Mouse (Mus musculus) gastrocnemius, adult 2 months (tissue): ENCODE data around the gene Rapgef5. TPM values are rescaled to one million over a fixed set of nuclear protein-coding genes. Genes with fewer than 3 reads are reported as not detected.

Experiments
- DNase-seq: peaks from one replicate; pipeline ENCODE4 v3.0.0; 2022
- H3K27ac ChIP-seq: fragments of 200-600 bp; 2 replicates; pipeline ENCODE4 v1.8.1; 2022; ENCODE audit warnings: mild to moderate bottlenecking
- H3K4me3 ChIP-seq: fragments of 200-600 bp; 2 replicates; pipeline ENCODE4 v1.8.1; 2022; ENCODE audit warnings: mild to moderate bottlenecking, moderate library complexity
- CTCF ChIP-seq: fragments of 200-600 bp; IDR thresholded peaks from 2 replicates; pipeline ENCODE4 v1.8.1; 2022; ENCODE audit warnings: antibody characterized with exemption, mild to moderate bottlenecking, moderate library complexity
- intact Hi-C: fragments of 180-260 bp; cut with DNase I; formaldehyde crosslinking; loops from one replicate; pipeline ENCODE4 v1.15.1; 2025
- total RNA-seq, 2 experiments: library from RNA; stranded (reverse); gene quantifications; 2 replicates each; pipeline ENCODE4 v1.2.3; 2021

Gene Rapgef5
- total RNA-seq, 2 experiments from 2014 or later: 4.1 to 5.4 TPM

- no peak for TF ChIP-seq CTCF
- intact Hi-C loops: no loop called here
- H3K27ac ChIP-seq: no peak overlapping the region
- H3K4me3 ChIP-seq: no peak overlapping the region
- DNase-seq: no peak
These were observed 123.3 kb downstream of the Rapgef5 start for GRCm38 (mm10) chr12:117639356-117640121.

GRCm38 (mm10) chr12:117642512-117642911 lies 126.2 kb downstream of the Rapgef5 start:
- intact Hi-C loops: no loop called here
- TF ChIP-seq CTCF: no peak
- Histone ChIP-seq H3K27ac (no peak overlapping the region), H3K4me3 (no peak overlapping the region)
- DNase-seq: no peak

GRCm38 (mm10) chr12:117645771-117646170 lies 129.5 kb downstream of the Rapgef5 start:
- TF ChIP-seq CTCF: no peak
- H3K4me3 ChIP-seq: no peak overlapping the region
- intact Hi-C loops: no loop called here
- DNase-seq: no peak
- H3K27ac ChIP-seq: no peak overlapping the region

- Histone ChIP-seq H3K4me3 (no peak overlapping the region), H3K27ac (no peak overlapping the region)
- intact Hi-C loops: no loop called here
- no peak for TF ChIP-seq CTCF
- no peak for DNase-seq
These were observed 137.7 kb downstream of the Rapgef5 start for GRCm38 (mm10) chr12:117653920-117654472.

- no peak overlapping the region for H3K4me3 ChIP-seq
- H3K27ac ChIP-seq: peak overlapping the region; percentile 82; the same call in 1 of the 2 replicates
- intact Hi-C loops: no loop called here
- no peak for DNase-seq
- TF ChIP-seq CTCF: no peak
These were observed 140.7 kb downstream of the Rapgef5 start for GRCm38 (mm10) chr12:117656935-117657334.

- TF ChIP-seq CTCF: no peak
- DNase-seq: no peak
- peak overlapping the region; percentile 67 for H3K4me3 ChIP-seq
- intact Hi-C loops: no loop called here
- H3K27ac ChIP-seq: peak overlapping the region; percentile 82
These were observed 141.5 kb downstream of the Rapgef5 start for GRCm38 (mm10) chr12:117657766-117658165.

- no peak for DNase-seq
- no peak for TF ChIP-seq CTCF
- H3K4me3 ChIP-seq: peak overlapping the region; percentile 67
- intact Hi-C loops: no loop called here
- H3K27ac ChIP-seq: peak overlapping the region; percentile 82
These were observed 142.5 kb downstream of the Rapgef5 start for GRCm38 (mm10) chr12:117658821-117659220.

GRCm38 (mm10) chr12:117660361-117660760 lies 144.1 kb downstream of the Rapgef5 start:
- no peak for DNase-seq
- no peak for TF ChIP-seq CTCF
- intact Hi-C loops: loop anchor here (5.0 kb wide), 1 partner anchor 102 kb away; no protein-coding TSS in a partner anchor
- peak overlapping the region; percentile 82 for H3K27ac ChIP-seq
- H3K4me3 ChIP-seq: peak overlapping the region; percentile 67

- Histone ChIP-seq H3K27ac (peak overlapping the region; percentile 74), H3K4me3 (peak overlapping the region; percentile 24)
- TF ChIP-seq CTCF: no peak
These were observed 145.6 kb downstream of the Rapgef5 start for GRCm38 (mm10) chr12:117661871-117662270.

GRCm38 (mm10) chr12:117663637-117664036 lies 147.4 kb downstream of the Rapgef5 start:
- Histone ChIP-seq H3K27ac (peak overlapping the region; percentile 74), H3K4me3 (peak overlapping the region; percentile 40; the same call in 1 of the 2 replicates)
- no peak for TF ChIP-seq CTCF
- intact Hi-C loops: loop anchor here (5.0 kb wide), 1 partner anchor 99 kb away; no protein-coding TSS in a partner anchor
- DNase-seq: no peak

More at GRCm38 (mm10) chr12:117661871-117662270, 145.6 kb downstream of the Rapgef5 start:
- intact Hi-C loops: loop anchor here (5.0 kb wide), 1 partner anchor 100 kb away; no protein-coding TSS in a partner anchor
- no peak for DNase-seq

GRCm38 (mm10) chr12:117664644-117665043 lies 148.4 kb downstream of the Rapgef5 start:
- DNase-seq: no peak
- intact Hi-C loops: loop anchor here (5.0 kb wide), 1 partner anchor 98 kb away; no protein-coding TSS in a partner anchor
- Histone ChIP-seq H3K4me3 (no peak overlapping the region), H3K27ac (peak overlapping the region; percentile 74)
- no peak for TF ChIP-seq CTCF

- intact Hi-C loops: no loop called here
- no peak overlapping the region for H3K4me3 ChIP-seq
- no peak for TF ChIP-seq CTCF
- H3K27ac ChIP-seq: no peak overlapping the region
- DNase-seq: no peak
These were observed 150.1 kb downstream of the Rapgef5 start for GRCm38 (mm10) chr12:117666391-117666790.
